Mouse (Mus musculus): Measurements from ENCODE around the gene Sec11a. TPM values are rescaled to one million over a fixed set of nuclear protein-coding genes. Genes with fewer than 3 reads are reported as not detected.
"Not testable (repeated sequence)": the region's sequence is repeated elsewhere in the genome, so short reads cannot be mapped to it uniquely, and the experiment has no call there.

Sec11a gene
- 88.8 and 100 TPM in 2 replicates for total RNA-seq (2021)
- long read RNA-seq, transcript Sec11a-201 (6 exons, 1,345 nt), result major isoform, 92 of 95 reads
- long read RNA-seq, partial matches to known transcripts, result 2 of 95 reads
- long read RNA-seq, other reads (novel, unspliced or antisense), result 0 of 95 reads

DNA sequence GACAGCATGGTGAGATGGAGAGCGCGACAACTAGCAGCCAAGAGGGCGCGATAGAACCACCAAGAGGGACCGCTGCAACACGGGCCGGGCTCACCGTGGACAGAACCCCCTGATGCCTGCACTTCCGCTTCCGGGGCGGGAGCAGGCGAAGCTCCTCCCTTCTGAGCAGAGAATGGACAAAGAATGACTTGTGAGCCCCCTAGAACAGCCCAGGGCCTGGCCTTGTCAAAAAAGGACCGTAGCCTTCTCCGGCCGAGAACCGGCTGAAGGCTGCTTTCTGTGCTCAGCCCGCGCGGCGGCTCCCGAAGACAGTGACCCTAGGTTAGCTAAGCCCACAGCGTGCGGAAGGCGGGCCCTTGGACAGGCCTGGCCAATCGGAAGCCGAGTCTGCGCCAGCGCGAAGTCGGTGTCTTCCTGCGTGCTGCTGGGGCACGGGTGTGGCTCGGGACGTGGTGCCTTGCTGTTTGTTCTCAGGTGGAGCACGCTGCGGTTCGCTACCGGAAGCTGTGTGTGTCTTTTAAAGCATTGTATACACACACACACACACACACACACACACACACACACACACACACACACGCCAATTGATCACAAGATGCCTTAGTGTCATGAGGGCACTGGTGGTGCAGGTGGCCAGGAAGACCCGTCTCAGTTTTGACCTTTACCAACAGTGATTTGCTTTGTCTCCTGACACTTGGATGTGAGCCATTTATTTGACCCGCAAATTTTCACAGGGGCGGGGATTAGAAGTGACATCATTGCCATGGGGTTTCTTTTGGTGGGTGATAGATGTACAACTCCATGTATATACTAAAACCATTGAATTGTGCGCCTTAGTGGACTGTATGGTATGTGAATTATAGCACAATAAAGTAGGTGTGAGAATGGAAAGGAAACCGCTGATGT, at the start of gene Sec11a:
Sec11a (minus strand) TSS at position 336 of the 906 bp plus-strand sequence.
- DNase-seq, result peak; percentile 92

DNA sequence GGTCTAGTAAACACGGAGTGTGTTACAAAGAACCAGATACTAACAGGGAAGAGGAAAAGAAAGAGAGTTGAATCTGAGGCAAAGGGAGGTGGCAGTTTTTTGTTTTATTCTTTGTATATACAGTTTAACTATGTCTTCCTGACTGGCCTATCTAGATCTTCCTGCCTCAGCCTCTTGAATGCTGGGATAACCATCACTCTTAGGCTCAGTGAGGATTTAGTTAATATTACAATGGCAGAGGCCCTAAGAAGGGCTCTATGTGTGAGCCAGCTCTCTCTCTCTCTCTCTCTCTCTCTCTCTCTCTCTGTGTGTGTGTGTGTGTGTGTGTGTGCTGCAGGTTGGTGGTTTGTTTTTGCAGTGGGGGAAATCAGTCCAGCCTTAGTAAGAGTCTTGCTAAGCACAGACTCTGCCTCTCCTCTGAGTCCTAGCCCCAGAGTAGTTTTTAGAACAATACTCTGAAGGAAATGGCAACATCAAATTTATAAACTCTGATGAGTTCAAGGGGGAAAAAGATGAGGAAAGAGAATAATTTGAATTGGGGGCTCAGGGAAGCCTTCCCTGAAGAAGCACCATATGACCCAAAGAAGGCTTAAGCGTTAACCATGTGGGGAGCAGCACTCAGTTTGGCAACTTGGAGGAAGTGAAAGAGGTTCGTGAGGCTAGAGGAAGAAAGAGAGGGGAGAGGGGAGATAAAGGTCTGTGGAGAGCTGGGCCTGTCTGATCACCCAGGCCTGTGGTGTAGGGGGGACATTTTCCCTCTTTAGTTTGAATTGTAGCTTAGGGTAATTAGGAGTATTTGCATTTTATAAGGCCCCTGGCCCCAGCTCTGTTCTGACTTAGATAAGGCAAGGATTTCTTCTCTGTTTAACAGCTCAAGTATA, 47.9 kb upstream of the Sec11a start:
- no peak for DNase-seq

DNA sequence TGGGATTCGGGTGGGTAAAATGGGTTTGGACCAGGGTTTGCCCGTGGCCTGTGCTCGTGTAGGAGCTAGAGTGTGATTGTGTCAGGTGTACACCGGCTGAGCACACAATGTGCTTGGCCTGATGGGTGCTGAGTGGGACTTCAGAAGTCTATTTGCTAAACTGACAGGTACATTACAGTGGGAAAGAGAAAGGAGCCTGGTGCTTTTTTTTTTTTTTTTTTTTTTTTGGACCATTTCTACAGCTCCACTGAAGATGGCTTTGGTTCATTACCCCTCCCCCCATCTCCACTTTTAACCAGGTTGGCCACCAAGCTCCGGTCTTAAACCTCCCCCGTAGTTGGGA, 47.1 kb upstream of the Sec11a start:
- no peak for DNase-seq

DNA sequence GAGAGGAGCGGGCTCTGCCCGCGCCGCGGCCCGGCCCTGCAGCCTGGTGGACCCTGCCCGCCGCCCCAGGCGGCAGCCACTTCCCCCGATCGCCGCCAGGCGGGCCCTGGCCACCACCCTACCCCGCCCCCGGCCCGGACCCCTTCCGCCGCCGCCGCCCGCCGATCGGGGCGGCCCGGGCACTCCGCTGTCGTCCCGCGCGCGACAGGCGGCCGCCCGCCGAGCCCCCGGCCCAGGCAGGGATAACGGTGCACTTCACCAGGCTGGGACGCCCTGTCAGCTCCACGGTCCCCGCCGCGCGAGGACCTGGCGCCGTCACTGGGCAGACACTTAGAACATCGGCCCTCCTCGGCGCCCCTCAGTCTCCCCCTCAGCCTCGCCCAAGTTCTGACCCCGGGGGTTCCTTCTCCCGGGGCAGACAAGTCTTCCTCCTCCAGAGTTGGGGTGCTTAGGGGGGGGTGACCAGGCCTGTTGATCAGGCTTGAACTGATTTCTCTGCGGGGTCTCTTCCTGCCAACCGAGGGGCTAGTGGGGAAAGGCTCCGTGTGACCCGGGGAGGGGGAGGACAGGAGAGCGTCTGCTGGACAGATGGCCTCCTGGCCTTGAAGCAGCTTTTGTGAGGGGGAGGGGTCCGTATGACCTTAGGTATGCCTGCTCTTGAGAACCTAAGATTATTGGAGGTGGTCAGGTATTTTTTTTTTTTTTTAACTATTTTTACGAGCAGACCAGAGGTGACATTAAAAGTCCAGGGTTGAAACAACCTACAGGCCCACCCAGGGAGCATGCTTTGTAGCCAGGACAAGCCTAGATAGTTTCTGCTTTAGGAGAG, 46.5 kb upstream of the Sec11a start:
- peak; percentile 13 for DNase-seq

DNA sequence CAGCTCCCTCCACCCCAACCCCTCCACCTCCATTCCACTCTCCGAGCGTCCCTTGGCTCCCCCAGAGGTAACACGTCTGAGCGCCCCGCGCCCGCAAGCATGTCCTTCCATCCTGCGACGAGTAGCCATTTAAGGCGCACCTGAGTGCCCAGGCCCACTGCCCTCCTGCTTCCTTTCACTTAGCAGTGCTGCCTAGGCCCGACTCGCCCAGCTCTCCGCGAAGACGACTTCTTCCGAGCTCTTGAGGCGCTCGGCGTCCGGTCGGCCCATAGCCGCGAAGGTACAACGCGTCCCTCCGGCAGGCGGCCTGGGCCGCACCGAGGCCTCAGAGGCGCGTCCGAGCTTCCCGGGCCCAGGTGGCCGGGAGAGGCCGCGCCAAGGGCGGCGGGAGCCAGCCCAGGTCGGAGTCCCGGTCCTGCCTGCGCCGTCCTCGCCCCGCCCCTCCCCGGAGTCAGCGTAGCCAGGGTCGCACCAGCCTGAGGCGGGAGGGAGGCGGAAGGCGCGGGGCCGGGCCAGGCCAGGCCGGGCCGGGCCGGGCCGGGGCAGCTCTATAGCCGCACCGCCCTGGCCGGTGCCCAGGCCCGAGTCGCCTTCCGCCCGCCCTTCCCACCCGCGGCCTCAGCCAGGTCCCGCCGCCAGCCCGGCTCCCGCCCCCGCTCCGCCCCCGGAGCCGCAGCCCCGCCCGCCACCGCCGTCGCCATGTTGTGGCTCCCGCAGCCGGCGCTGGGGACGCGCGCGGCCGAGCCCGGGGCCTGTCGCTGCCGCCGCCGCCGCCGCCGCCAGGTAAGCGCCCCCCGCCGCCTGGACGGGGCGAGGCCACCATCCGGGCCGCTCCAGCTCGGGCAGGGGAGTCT, 45.6 kb upstream of the Sec11a start, which contains the start of gene Zfp592:
Zfp592 (plus strand) TSS at position 702 of the 854 bp plus-strand sequence.
- DNase-seq, result peak; percentile 93

DNA sequence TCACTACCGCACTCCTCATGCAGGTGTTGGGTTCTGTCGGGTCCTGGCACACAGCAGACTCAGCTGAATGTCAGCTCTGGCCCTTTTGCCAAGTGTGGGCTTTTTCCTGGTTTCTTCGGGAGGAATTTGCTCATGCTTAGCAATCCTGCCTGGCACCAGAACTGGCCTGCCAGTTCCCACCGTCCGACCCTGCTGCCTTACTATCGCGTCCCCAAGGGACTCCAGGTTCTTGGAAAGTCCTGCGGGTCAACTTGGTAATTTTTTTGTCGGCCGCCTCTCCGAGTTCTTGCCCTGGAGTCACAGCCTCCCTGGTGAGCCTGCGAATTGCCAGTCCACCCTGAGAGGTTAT, 45.0 kb upstream of the Sec11a start:
- peak; percentile 34 for DNase-seq

DNA sequence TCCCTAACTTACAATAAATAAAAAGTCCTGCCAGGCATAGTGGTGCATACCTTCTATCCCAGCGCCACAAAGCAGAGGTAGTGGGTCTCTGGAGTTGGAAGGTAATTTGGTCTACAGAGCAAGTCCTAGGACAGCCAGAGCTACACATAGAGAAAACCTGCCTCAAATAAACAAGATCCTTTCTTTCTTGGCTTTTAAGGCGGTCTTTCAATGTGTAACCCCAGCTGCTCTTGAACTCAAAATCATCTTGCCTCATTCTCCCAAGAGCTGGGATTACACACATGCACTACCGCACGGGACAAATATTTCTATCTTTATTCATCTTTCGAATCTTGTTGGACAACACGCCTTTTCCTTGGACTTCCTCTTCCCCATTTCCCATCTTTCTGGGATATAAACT, 44.5 kb upstream of the Sec11a start:
- no peak for DNase-seq

DNA sequence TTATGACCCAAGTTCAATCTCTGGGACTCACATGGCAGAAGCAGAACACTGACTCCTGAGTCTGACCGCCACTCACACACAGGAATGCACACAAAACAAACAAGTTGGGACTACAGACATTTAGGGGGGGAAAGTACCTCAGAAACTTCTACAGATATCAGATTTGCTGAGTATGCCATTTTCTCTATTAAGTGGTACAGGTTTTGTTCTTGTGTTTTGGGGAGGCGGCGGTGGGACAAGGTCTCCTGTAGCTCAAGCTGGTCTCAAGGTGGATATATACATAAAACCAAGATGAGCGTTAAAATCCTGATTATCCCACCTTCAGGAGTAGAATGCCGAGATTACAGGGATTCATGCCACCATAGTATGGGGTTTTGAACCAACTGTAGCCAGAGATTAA, 44.0 kb upstream of the Sec11a start:
- no peak for DNase-seq

DNA sequence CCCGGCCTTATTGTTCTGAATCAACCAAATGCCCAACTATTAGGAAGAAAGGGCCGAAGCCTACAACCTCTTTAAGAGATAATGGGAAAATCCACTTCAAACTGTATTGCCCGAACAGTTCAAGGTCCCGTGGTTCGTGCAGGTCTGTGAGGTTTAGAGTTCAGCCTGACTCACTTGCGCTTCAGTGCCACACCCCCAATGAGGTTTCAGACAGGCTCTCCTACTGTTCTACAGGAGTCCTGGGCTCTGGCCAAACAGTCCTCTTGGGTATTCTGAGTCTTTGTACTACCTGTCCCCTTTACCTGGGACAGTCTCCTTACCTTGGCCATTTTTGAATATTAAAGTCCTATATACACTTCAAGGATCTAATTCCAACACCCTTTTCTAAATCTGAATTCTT, 42.7 kb upstream of the Sec11a start:
- no peak for DNase-seq

DNA sequence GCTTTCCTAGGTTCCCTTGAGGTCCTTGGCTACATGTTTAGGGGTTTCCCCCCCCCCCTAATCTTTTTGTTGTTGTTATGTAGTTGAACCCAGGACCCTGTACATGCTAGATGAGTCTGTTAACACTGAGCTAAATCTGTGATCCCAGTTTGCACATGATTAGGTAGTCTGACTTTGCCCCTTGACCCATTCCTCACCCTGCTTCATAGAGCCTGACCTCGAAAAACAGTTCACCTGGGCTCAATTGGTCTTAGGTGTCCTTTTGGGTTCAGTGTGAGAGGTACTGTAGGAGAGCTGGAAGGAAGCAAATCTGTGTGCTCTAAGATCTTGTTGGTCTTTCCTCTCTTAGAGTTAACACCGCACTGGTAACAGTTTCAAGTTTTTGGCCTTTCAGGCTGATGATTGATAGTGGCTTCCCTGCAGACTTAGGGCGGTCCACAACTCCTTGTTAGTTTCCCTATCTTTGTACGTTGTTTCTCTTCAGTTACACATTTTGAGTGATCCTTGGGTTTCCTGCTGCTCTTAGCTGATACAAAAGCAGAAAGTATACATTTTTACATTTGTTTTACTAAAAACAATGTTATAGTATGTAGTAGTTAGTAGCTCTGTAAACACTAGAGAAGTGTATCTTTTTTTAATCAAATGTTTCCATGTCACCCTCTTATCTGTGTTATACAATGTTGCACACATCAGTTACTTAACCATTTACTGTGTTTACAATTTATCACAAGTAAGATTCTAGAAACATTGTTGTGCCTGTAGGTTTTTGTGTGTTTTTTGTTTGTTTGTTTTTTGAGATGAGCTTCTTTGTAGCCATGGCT, 40.4 kb upstream of the Sec11a start:
- DNase-seq, result no peak

DNA sequence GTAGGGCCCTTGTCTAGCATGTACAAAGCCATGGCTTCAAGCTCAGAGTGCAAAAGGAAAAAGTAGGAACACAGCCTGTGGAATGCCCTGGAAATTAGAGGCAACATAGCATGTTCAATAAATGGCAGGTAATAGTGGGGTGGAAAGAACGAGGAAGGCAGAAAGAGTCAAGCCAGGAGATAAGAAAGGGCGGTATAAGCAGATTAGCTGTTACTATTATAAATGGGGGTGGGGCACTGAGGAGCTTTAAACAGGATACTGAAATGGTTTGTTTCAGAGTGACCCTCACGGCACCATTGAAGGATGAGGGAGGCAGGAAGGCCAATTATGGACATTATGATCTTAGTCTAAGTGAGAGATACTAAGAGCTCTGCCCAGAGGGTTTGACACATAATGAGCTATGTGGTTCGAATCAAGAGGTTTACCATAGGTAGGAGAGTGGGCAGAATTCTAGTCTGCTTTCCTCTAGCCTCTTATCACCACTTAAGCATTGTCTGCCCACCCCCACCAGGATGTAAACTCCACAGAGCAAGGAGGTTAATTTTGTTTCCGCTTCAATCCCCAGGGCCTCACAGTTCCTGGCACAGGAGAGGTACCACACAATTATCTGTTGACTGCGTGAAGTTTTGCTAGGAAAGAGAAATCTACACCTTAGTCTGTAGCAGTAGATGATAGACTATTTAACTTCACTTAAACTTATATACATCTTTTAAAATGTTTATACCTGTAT, 39.0 kb upstream of the Sec11a start:
- DNase-seq, result no peak

DNA sequence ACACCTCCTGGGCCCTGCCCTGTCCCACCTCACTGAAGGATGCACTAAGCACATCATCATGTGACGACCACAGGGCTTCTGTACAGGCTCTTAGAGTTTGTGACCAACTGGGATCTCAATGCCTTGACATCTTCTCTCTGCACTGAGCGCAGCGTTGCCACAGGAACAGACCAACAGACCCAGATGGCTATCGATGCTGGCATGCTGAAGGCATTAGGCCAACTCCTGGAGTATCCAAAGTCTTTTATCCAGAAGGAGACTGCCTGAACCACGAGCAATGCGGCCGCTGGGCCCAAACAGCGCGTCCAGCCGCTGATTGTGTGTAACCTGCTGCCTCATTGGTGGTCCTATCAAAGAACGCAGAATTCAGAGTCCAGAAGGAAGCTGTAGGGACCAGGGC, 33.0 kb upstream of the Sec11a start:
- DNase-seq, result no peak

DNA sequence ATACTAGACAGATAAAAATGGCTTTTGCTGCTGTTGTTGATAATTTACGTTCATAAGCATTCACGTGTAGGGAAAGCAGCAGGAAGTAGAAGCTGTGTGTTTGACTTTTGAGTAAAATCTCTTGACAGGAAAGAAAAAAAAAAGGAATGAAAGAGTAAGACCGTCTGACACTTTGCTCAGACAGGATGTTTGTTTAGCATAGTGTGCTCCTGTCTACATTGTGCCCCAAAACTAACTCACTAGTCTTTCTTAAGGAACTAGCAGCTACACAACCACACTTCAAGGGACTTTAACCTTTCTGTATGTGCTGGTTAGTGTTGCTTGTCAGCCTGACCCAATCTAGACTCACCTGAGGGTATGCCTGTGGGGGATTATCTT, 26.0 kb upstream of the Sec11a start:
- not testable (repeated sequence) for DNase-seq

DNA sequence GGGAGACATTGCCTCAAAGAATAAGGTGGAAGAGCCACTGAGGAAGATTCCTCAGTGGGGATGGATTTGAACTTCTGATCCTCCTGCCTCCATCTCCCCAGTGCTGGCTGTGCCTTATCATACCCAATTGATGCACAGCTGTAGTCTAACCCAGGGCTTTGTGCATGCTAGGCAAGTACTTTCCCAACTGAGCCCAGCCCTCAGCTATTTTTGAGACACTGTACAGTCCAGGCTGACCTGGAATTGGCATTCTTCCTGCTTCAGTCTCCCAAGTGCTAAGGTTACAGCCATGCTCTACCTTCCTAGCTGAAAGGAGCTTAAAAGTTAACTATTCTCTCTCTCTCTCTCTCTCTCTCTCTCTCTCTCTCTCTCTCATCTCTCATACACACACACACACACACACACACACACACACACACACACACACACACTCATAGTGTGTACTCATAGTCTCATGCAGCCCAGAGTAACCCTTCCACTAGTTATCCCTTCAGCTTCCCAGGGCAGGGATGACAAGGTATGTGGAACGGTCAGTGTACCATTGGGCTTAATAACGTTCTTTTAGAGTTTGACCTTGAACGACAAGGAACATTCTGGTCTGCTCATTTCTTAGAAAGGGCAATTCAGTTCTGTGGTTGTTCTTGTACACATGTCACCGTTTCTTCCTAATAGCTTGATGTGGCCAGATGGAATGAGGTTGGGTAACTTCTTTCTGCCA, 25.5 kb upstream of the Sec11a start:
- DNase-seq, result not testable (repeated sequence)

DNA sequence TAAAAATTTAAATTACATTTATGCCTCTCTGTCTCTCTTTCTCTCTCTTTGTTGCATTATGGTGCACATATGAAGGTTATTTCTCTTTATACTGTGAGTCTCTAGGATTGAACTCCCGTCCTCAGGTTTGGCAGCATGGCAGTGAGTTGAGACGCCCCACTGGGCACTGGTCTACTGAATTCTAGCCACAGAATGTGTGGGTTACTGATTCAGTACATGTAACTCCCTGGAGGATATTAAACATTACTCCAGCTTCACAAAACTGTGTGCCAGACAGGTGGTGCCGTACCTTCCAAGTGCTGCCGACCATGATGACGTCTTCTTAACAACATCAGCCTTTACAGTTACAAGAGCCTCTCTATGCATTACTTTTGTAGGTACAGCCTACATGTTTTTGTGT, 24.5 kb upstream of the Sec11a start:
- DNase-seq, result no peak

DNA sequence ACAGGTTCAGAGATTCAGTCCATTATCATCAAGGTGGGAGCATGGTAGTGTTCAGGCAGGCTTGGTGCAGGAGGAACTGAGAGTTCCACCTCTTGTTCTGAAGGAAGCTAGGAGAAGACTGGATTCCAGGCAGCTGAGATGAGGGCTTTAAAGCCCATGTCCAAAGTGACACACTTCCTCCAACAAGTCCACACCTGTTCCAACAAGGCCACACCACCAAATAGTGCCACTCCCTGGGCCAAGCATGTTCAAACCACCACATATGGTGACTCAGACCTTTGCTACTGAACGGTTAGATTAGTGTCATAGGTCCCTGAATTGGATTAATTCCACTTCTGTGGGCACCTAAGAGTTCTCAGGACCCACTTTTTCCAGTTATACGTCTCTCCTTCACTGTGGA, 23.8 kb upstream of the Sec11a start:
- no peak for DNase-seq

DNA sequence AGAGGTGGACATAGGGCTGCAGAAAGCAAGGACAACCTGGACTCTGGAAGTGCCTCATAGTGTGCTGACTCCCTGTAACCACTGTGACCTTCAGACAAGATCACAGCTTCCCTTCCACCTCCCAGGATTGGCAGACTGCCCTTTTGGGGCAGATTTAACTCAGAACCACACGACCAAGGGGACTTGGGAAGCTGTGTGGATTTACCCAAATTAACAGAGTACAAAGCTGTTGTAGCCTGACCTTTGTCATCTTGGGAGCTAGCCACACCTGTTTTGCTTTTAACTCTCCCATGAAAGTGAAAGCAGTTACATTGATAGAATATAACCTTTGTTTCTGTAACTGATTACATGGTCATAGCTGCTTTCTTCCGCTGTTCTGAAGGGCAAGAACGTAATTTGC, 23.3 kb upstream of the Sec11a start:
- DNase-seq, result peak; percentile 40

DNA sequence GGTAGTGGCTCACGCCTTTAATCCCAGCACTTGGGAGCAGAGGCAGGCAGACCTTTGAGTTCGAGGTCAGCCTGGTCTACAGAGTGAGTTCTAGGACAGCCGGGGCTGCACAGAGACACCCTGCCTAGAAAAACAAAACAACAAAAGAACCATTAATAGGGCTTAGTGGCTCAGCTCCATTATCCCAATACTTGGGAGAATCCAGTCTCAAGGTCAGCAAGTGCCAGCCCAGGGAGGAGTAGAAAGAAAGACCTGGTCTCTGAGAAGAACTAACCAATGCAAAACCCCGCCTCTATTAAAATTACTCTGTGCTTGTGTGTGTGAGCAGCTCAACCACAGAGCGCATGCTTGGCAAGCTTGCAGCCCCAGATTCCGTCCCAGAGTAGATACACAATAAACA, 15.2 kb upstream of the Sec11a start:
- DNase-seq, result no peak

DNA sequence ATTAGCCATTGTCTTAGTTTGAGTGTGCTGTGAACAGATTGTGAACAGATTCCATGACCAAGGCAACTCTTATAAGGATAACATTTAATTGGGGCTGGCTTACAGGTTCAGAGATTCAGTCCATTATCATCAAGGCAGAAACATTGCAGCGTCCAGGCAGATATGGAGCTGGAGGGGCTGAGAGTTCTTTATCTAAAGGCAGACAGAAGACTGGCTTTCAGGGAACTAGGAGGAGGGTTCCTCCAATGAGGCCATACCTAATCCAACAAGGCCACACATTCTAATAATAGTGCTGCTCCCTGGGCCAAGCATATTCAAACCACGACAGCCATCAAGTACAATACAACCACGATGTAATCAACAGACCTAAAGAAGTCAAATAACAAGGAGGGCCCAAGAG, 11.4 kb upstream of the Sec11a start:
- DNase-seq, result no peak
